Mouse (Mus musculus): ENCODE measurements around the gene Gucy1a1. TPM values are rescaled to one million over a fixed set of nuclear protein-coding genes. Genes with fewer than 3 reads are reported as not detected.

Gucy1a1 gene
- polyA plus RNA-seq, 1 experiment = not detected

- TF ChIP-seq POLR2A (IDR thresholded peaks at IDR 0.05; ENCODE audit: insufficient read depth, low read depth, low read length) = no peak
- no peak for TF ChIP-seq CTCF (IDR thresholded peaks at IDR 0.05; ENCODE audit: insufficient read depth, low read depth, low read length)
- 31% methylated on average over 5 of the region's 5 CpGs for WGBS
- no peak overlapping the region for H3K27ac ChIP-seq (ENCODE audit: insufficient read depth, low read depth, low read length)
- H3K4me3 ChIP-seq (ENCODE audit: insufficient read depth, low read depth, low read length) = no peak overlapping the region
- H3K4me1 ChIP-seq (ENCODE audit: control insufficient read depth, insufficient read depth, low read length) = peaks cover 8% of the 10 kb centered on the region
Measured at GRCm38 (mm10) chr3:82057201-82057600, 88.4 kb downstream of the Gucy1a1 start.

- WGBS = 58% methylated on average over 5 of the region's 5 CpGs
- Histone ChIP-seq H3K27ac (ENCODE audit: insufficient read depth, low read depth, low read length) (no peak overlapping the region), H3K4me3 (ENCODE audit: insufficient read depth, low read depth, low read length) (no peak overlapping the region), H3K4me1 (ENCODE audit: control insufficient read depth, insufficient read depth, low read length) (peaks cover 5% of the 10 kb centered on the region; the same call in 1 of the 2 replicates)
- no peak for TF ChIP-seq CTCF (IDR thresholded peaks at IDR 0.05; ENCODE audit: insufficient read depth, low read depth, low read length)
- no peak for TF ChIP-seq POLR2A (IDR thresholded peaks at IDR 0.05; ENCODE audit: insufficient read depth, low read depth, low read length)
Measured at GRCm38 (mm10) chr3:82054283-82054974, 91.2 kb downstream of the Gucy1a1 start.

- Histone ChIP-seq H3K27ac (ENCODE audit: insufficient read depth, low read depth, low read length) (no peak overlapping the region), H3K4me1 (ENCODE audit: control insufficient read depth, insufficient read depth, low read length) (peaks cover 3% of the 10 kb centered on the region; the same call in 1 of the 2 replicates), H3K4me3 (ENCODE audit: insufficient read depth, low read depth, low read length) (no peak overlapping the region)
- 58% methylated on average over 2 of the region's 2 CpGs for WGBS
- TF ChIP-seq CTCF (IDR thresholded peaks at IDR 0.05; ENCODE audit: insufficient read depth, low read depth, low read length) (no peak), POLR2A (IDR thresholded peaks at IDR 0.05; ENCODE audit: insufficient read depth, low read depth, low read length) (no peak)
Measured at GRCm38 (mm10) chr3:82052029-82052428, 93.6 kb downstream of the Gucy1a1 start.

GRCm38 (mm10) chr3:82051468-82051867 lies 94.1 kb downstream of the Gucy1a1 start:
- no peak for TF ChIP-seq POLR2A (IDR thresholded peaks at IDR 0.05; ENCODE audit: insufficient read depth, low read depth, low read length)
- no peak for TF ChIP-seq CTCF (IDR thresholded peaks at IDR 0.05; ENCODE audit: insufficient read depth, low read depth, low read length)
- Histone ChIP-seq H3K4me3 (ENCODE audit: insufficient read depth, low read depth, low read length) (no peak overlapping the region), H3K27ac (ENCODE audit: insufficient read depth, low read depth, low read length) (no peak overlapping the region), H3K4me1 (ENCODE audit: control insufficient read depth, insufficient read depth, low read length) (peaks cover 3% of the 10 kb centered on the region; the same call in 1 of the 2 replicates)

- Histone ChIP-seq H3K27ac (ENCODE audit: insufficient read depth, low read depth, low read length) (no peak overlapping the region; the same call in 1 of the 2 replicates), H3K4me1 (ENCODE audit: control insufficient read depth, insufficient read depth, low read length) (no peaks in the 10 kb centered on the region), H3K4me3 (ENCODE audit: insufficient read depth, low read depth, low read length) (no peak overlapping the region)
- no peak for TF ChIP-seq CTCF (IDR thresholded peaks at IDR 0.05; ENCODE audit: insufficient read depth, low read depth, low read length)
- 56% methylated on average over 7 of the region's 7 CpGs for WGBS
Measured at GRCm38 (mm10) chr3:82048681-82049080, 96.9 kb downstream of the Gucy1a1 start.

- Histone ChIP-seq H3K4me1 (ENCODE audit: control insufficient read depth, insufficient read depth, low read length) (no peaks in the 10 kb centered on the region), H3K27ac (ENCODE audit: insufficient read depth, low read depth, low read length) (no peak overlapping the region), H3K4me3 (ENCODE audit: insufficient read depth, low read depth, low read length) (no peak overlapping the region)
- TF ChIP-seq POLR2A (IDR thresholded peaks at IDR 0.05; ENCODE audit: insufficient read depth, low read depth, low read length) = no peak
- TF ChIP-seq CTCF (IDR thresholded peaks at IDR 0.05; ENCODE audit: insufficient read depth, low read depth, low read length) = no peak
- WGBS = 65% methylated on average over 4 of the region's 4 CpGs
Measured at GRCm38 (mm10) chr3:82048078-82048477, 97.5 kb downstream of the Gucy1a1 start.

GRCm38 (mm10) chr3:82047100-82047753 lies 98.4 kb downstream of the Gucy1a1 start:
- TF ChIP-seq POLR2A (IDR thresholded peaks at IDR 0.05; ENCODE audit: insufficient read depth, low read depth, low read length) (no peak), CTCF (IDR thresholded peaks at IDR 0.05; ENCODE audit: insufficient read depth, low read depth, low read length) (no peak)
- WGBS = 25% methylated on average over 8 of the region's 8 CpGs
- no peak overlapping the region for H3K4me3 ChIP-seq (ENCODE audit: insufficient read depth, low read depth, low read length)
- H3K4me1 ChIP-seq (ENCODE audit: control insufficient read depth, insufficient read depth, low read length) = no peaks in the 10 kb centered on the region
- no peak overlapping the region for H3K27ac ChIP-seq (ENCODE audit: insufficient read depth, low read depth, low read length)

GRCm38 (mm10) chr3:82046087-82046486 lies 99.5 kb downstream of the Gucy1a1 start:
- H3K4me1 ChIP-seq (ENCODE audit: control insufficient read depth, insufficient read depth, low read length) = no peaks in the 10 kb centered on the region
- TF ChIP-seq POLR2A (IDR thresholded peaks at IDR 0.05; ENCODE audit: insufficient read depth, low read depth, low read length) (no peak), CTCF (IDR thresholded peaks at IDR 0.05; ENCODE audit: insufficient read depth, low read depth, low read length) (no peak)
- 86% methylated on average over 8 of the region's 8 CpGs for WGBS
- H3K27ac ChIP-seq (ENCODE audit: insufficient read depth, low read depth, low read length) = no peak overlapping the region
- no peak overlapping the region for H3K4me3 ChIP-seq (ENCODE audit: insufficient read depth, low read depth, low read length)

GRCm38 (mm10) chr3:82044902-82045301 lies 100.7 kb downstream of the Gucy1a1 start:
- 80% methylated on average over 5 of the region's 5 CpGs for WGBS
- no peak overlapping the region for H3K27ac ChIP-seq (ENCODE audit: insufficient read depth, low read depth, low read length)
- H3K4me1 ChIP-seq (ENCODE audit: control insufficient read depth, insufficient read depth, low read length) = no peaks in the 10 kb centered on the region
- TF ChIP-seq CTCF (IDR thresholded peaks at IDR 0.05; ENCODE audit: insufficient read depth, low read depth, low read length) (no peak), POLR2A (IDR thresholded peaks at IDR 0.05; ENCODE audit: insufficient read depth, low read depth, low read length) (no peak)
- no peak overlapping the region for H3K4me3 ChIP-seq (ENCODE audit: insufficient read depth, low read depth, low read length)

All from olfactory bulb, adult 2 months (tissue).